Mouse (Mus musculus) gastrocnemius, adult 18-20 months (tissue): ENCODE data around the gene Gbf1. TPM values are rescaled to one million over a fixed set of nuclear protein-coding genes. Genes with fewer than 3 reads are reported as not detected.
A peak's percentile ranks its signal among the peaks of the same experiment; 100 is the strongest.
"Not testable (repeated sequence)": the region's sequence is repeated elsewhere in the genome, so short reads cannot be mapped to it uniquely, and the experiment has no call there.

Experiments
- DNase-seq: peaks from one replicate; pipeline ENCODE4 v3.0.0; 2021; ENCODE audit warnings: low spot score
- total RNA-seq, 2 experiments: library from RNA; stranded (reverse); gene quantifications; 2 replicates each; pipeline ENCODE4 v1.2.3; 2021

Gene Gbf1
- total RNA-seq, 2 experiments from 2014 or later: 45.6 to 47.6 TPM

GRCm38 (mm10) chr19:46147511-46148371, 4.6 kb upstream of the Gbf1 start, which contains the start of gene Pitx3:
Gene Pitx3, minus strand, starts transcription at chr19:46148326.
- DNase-seq: peak; percentile 50

- DNase-seq: peak; percentile 92
Measured at GRCm38 (mm10) chr19:46148372-46148760, 3.9 kb upstream of the Gbf1 start.

- DNase-seq: no peak
Measured at GRCm38 (mm10) chr19:46149091-46149490, 3.2 kb upstream of the Gbf1 start.

GRCm38 (mm10) chr19:46165950-46166349, 13.6 kb downstream of the Gbf1 start:
- DNase-seq: no peak

GRCm38 (mm10) chr19:46167169-46167568, 14.9 kb downstream of the Gbf1 start:
- not testable (repeated sequence) for DNase-seq

- no peak for DNase-seq
Measured at GRCm38 (mm10) chr19:46169396-46169795, 17.1 kb downstream of the Gbf1 start.

- DNase-seq: no peak
Measured at GRCm38 (mm10) chr19:46169913-46170312, 17.6 kb downstream of the Gbf1 start.

GRCm38 (mm10) chr19:46172541-46172940, 20.2 kb downstream of the Gbf1 start:
- DNase-seq: no peak

GRCm38 (mm10) chr19:46175173-46175572, 22.9 kb downstream of the Gbf1 start:
- DNase-seq: no peak

GRCm38 (mm10) chr19:46177046-46177445, 24.7 kb downstream of the Gbf1 start:
- DNase-seq: no peak

- DNase-seq: no peak
Measured at GRCm38 (mm10) chr19:46180274-46180673, 28.0 kb downstream of the Gbf1 start.

- DNase-seq: no peak
Measured at GRCm38 (mm10) chr19:46182241-46182640, 29.9 kb downstream of the Gbf1 start.

- peak; percentile 75 for DNase-seq
Measured at GRCm38 (mm10) chr19:46186611-46187010, 34.3 kb downstream of the Gbf1 start.

GRCm38 (mm10) chr19:46187203-46187602, 34.9 kb downstream of the Gbf1 start:
- DNase-seq: no peak

GRCm38 (mm10) chr19:46198293-46198692, 46.0 kb downstream of the Gbf1 start:
- no peak for DNase-seq

GRCm38 (mm10) chr19:46198891-46199290, 46.6 kb downstream of the Gbf1 start:
- DNase-seq: no peak

- DNase-seq: no peak
Measured at GRCm38 (mm10) chr19:46204166-46204565, 51.9 kb downstream of the Gbf1 start.

GRCm38 (mm10) chr19:46205680-46206079, 53.4 kb downstream of the Gbf1 start:
- no peak for DNase-seq

GRCm38 (mm10) chr19:46210951-46211350, 58.6 kb downstream of the Gbf1 start:
- peak; percentile 54 for DNase-seq

GRCm38 (mm10) chr19:46214541-46214940, 62.2 kb downstream of the Gbf1 start:
- no peak for DNase-seq

- DNase-seq: no peak
Measured at GRCm38 (mm10) chr19:46215401-46215800, 63.1 kb downstream of the Gbf1 start.

GRCm38 (mm10) chr19:46216716-46217115, 64.4 kb downstream of the Gbf1 start:
- peak; percentile 25 for DNase-seq

GRCm38 (mm10) chr19:46217347-46217746, 65.0 kb downstream of the Gbf1 start:
- DNase-seq: not testable (repeated sequence)
